Mouse (Mus musculus) inflammation-experienced regulatory T-cells, adult 6 months (primary cell): ENCODE measurements around the gene Tuba1b. TPM values are rescaled to one million over a fixed set of nuclear protein-coding genes. Genes with fewer than 3 reads are reported as not detected.
"Not testable (repeated sequence)": the region's sequence is repeated elsewhere in the genome, so short reads cannot be mapped to it uniquely, and the experiment has no call there.

Source experiments
- ATAC-seq: one replicate; pipeline ENCODE4 v1.8.0; 2017
- polyA plus RNA-seq, 3 experiments: library from polyadenylated mRNA; unstranded; fragments of 100-300 nt; shearing (Covaris generic); gene quantifications; one replicate each; pipeline ENCODE4 v1.2.1; 2017

The Tuba1b gene
- polyA plus RNA-seq, 3 experiments from 2014 or later, result 459 to 882 (median 544) TPM

DNA sequence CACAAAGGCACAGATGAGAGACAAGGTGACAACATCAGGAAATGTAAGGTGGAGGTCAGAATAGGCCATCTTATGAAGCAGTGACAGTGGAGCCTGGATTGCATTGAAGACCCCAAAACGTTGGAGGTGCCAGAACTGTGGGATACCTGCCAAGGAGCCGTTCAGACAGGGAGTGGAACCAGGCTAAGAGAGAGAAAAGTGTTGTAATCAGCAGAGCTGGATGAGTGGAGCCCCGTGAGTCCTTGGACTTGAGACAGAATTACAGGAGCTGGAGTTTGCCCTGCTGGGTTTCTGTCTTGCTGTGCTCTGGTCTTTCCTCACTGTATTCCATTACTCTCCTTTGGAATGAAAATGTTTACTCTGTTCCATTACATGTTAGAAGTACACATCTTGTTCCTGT is 11.8 kb downstream of the Tuba1b start:
- no peak for ATAC-seq

DNA sequence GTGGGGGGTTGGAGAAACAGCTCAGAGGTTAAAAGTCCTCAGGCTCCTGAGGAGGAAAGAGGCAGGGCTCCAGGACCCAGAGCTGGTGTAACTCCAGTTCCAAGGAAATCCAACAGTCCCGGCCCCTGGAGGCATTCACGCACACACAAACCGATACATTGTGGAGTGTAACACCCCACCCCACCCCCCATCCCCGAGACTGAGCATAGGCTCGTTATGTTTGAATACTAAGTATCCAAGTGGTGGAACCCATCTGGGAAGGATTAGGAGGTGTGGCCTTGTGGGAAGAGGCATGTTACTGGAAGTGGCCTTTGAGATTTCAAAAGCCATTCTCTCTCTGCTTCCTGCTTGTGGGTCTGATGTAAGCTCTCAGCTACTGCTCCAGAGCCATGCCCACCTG is 12.9 kb downstream of the Tuba1b start:
- ATAC-seq, result no peak

DNA sequence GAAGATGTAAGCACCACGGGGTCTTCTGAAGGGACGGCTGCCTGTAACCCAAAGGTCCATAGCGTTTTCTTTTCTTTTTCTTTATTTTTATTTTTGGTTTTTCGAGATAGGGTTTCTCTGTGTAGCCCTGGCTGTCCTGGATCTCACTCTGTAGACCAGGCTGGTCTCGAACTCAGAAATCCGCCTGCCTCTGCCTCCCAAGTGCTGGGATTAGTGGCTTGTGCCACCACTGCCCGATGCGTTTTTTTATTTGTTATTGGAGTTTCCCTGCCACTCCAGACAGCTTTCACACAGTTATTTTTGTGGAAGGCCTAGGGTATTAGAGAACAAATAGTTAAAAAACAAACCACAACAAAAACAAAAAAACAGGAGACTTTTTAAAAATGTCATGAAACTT is 15.9 kb downstream of the Tuba1b start:
- not testable (repeated sequence) for ATAC-seq

DNA sequence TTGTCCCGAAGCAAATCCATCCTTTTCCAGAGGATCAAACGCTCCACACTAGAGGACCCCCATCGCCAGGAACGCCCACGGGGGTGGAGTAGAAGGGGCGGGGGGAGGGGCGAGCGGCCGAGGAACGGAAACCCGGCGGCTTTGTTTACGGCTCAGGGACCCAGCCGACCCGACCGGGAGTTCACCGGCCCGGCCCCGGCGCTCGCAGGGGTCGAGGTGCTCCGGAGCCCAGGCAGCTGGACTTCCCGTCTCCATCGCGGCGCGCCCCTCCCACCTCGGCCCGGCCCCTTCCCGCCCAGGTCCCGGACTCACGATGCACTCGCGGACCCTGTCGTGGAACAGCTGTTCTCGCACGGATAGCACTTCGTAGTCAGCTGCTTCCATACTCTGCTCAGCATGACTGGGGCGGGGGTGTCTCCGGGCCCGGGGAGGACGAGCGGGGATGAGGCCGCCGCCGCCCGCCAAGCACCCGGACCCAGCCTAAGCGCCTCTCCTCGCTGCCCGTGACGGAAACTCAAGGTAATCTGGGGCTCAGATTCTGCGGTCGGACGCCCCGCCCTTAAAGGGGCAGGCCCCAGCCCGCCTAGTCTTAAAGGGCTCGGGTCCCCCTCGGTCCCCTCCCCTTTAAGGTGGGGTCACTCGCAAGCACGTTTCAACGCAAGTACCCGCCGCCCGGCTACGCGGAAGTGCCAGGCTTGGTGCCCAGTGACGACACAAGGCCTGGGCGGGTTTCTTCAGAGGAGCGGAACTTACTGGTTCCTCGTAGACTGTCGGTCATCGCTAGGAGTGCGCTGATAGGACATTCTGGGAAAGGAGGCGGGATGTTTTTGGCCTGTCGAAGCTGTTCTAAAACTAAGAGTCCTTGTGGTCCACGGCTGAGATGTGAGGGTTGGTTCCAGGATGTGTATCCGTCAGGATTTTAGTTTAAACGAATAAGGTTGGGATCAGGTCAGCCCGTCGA is 16.5 kb downstream of the Tuba1b start, which contains the start of gene Lmbr1l:
Gene Lmbr1l, minus strand, starts transcription at position 694 of the 961 bp plus-strand sequence.
- ATAC-seq, result peak; percentile 97

DNA sequence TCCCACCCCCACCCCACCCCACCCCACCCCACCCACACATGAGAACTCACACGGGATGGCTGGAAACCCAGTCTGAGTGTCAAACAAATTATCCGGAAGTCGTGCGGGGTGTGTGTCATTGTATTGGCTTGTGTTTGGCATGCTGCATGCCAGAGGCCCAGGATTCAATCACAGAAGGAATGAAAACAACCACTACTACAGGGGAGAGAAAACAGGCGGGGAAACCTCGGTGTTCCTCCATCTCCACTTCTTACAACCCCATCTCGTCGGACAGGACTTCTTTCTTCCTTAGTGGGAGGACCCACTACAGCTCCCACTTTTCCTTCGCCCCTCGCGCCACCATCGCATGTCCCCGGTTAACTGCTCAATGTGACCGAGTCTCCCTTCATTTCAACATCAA is 17.3 kb downstream of the Tuba1b start:
- ATAC-seq, result no peak

DNA sequence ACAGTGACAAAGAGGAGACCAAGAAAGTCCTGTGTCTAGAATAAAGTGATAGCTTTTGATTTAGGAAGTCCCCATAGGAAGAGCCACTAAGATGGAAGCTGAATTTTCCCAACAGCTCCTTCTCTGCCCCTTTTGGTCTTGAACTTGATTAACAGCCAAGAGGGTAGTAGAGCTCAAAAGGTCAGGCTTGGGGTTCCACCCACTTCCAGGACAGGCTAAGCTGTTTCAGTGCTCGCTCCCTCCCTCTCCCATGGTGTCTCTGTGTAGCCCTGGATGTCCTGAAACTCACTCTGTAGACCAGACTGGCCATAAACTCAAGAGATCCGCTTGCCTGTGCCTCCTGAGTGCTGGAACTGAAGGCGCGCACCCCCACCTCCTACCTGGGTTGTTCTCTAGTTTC is 18.3 kb downstream of the Tuba1b start:
- no peak for ATAC-seq

DNA sequence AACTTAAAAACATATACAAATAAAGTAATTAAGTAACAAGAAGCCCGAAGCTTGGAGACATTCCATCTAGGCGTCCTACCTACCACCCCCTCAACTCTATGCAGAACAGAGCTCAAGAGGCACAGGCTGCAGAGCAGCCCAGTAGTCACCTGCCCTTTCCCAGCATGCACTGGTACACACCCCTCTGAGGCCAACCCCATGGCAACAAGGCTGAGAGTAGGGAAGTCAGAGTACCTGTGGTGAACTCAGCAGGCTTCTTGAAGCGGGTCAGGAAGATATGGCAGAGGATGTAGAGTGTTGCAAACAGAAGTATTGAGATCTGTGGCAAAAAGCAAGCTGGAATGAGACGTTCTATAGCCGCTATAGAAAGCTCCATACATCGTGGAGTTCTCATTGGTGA is 19.5 kb downstream of the Tuba1b start:
- no peak for ATAC-seq

DNA sequence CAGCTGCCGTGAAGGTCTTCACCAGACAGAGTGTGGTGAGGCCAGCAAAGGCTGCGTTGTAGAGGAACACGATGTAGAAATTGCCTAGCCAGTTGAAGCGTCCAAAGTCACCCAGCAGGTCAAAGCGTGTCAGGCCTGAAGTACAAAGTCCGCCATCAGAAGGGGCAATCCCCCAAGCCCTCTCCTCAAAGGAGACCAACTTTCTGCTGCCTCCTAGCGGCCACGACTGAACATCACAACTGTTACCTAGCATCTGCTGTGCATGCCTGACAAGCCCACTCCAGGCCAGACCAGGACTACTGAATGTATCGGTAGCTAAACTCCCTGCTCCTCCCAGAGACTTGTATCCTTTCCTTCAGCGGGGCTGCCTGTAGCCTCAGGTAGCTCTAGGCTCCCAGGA is 29.7 kb downstream of the Tuba1b start:
- no peak for ATAC-seq

DNA sequence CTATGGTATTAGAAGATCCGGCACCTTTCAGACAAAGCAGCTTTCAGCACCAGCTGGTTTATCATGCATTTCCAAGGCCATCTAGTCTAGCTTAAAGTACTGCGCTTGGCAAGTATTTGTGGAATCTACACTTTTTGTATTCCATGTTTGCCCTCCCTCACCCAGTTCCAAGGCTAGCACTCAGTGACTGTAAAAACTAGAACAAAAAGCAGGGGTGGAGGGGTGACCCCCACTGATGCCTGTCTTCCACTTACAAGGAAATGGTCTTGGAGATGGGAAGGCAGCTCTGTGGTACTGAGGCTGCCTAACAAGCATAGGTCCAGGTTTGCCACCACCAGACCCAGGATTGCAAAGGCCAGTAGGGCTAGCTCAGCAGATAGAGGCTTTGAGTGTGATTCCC is 31.8 kb downstream of the Tuba1b start:
- ATAC-seq, result no peak

DNA sequence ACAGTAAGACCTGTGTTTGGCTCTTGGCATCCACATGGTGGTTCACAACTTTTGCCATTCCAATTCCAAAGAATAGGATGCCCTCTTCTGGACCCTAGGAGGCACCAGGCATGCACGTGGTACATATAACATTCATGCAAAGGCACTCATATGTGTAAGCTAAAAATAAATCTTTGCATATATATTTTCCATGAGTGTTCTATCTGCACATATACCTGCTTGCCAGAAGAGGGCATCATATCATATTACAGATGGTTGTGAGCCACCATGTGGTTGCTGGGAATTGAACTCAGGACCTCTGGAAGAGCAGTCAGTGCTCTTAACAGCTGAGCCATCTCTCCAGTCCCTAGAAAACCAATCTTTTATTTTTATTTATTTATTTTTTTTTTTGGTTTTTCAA is 32.8 kb downstream of the Tuba1b start:
- ATAC-seq, result no peak

DNA sequence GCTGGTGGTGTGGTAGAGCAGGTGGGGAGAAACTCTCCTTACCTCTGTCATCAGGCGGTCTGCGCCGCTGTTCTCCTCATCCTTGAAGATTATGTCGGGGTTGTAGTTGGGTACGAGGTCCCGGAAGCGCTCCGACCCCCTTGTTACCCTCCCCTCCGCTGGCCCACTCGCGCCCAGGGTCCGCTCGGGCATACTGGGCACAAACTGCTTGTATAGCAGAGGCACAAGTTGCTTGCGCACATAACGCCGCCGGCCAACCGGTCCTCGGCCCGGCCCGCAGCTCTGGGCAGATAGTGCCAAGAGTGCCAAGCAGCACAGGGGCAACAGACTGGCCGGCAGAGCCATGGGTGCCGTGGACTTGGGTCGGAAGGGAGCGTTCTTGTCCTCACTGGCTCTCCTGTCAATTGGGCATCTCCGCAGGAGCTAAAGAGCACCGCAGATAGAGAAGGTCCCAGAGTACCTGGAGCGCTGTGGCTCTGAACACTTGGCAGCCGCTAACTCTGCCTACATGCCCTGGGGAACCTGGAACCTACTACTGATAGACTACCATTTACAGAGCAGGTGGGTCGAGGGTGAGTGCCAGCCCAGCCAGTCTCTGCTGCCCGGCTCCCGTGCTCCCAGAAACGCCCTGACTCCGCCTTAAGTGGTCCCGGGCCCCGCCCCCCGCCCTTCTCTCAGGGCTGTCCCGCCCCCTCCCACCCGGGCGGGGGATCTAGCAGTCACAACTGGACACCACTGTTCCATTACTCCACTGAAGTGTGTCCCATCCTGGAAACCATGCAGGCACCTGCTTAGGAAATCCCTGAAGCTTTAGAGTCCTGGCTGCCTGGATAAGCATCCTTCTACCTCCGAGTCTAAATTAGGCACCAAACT is 36.2 kb downstream of the Tuba1b start, which contains the start of gene Dhh:
Gene Dhh, minus strand, starts transcription at position 613 of the 873 bp plus-strand sequence.
- no peak for ATAC-seq

DNA sequence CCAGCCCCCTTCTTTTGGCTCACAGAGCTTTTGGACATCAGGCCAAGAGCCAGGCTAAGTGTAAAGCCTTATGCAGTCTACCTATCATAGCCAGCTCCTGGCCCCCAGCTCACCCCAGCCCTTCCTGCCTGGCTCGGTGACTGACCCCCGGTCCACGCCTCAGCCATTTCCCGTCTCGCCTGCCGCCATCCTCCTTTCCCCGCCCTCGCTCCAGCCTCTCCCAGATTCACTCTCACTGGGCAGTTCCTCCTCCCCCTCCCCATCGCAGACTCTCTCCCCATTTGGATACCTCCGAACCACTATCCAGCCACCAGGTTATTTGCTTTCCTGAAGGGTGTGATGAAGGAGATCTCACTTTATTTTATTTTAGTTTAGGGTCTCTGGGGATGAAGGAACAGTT is 36.9 kb downstream of the Tuba1b start:
- no peak for ATAC-seq

DNA sequence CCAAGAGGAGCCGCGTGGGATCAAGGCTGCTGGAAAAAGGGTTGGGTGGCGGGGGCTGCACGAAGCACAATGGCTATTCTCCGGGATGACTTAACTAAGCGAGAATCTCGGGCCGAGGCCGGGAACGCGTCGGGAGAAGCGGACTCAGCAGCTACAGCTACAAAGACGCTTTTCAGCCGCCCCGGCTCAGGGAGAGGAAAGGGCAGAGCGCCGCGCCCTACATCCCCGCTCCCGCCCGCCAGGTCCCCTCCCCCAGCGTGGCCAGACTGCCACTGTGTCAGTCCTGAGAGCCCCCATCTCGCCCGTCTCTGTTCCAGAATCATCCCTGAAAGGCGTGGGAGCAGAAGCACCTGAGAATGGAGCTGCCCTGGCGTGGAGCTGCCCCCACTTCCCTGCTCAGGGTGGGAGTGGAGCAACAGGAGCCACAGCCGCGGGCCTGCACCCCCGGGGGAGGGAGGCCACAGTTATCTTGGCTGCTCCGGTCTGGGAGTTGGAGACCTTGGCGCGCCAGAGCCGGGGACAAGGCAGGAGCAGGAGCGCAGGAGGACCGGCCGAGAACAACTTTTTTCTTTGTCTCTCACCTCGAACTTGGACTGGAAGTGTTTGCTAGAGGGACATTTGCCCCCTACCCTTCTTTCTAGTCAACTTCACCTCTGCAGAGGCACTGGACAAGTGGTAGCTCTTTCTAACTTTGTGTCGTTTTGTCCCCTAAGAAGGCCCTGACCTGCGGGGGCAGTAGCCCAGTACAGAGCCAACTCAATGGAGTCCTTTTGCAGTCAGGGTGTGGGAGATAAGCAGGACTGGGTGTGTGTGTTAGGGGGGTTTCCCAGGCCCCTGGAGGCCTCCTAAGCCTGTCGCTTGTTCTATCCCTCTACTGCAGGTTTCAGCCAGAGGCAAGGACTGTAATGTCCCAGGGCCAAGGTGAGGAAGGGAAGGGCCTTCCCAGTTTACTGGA is 38.5 kb downstream of the Tuba1b start:
- ATAC-seq, result no peak

DNA sequence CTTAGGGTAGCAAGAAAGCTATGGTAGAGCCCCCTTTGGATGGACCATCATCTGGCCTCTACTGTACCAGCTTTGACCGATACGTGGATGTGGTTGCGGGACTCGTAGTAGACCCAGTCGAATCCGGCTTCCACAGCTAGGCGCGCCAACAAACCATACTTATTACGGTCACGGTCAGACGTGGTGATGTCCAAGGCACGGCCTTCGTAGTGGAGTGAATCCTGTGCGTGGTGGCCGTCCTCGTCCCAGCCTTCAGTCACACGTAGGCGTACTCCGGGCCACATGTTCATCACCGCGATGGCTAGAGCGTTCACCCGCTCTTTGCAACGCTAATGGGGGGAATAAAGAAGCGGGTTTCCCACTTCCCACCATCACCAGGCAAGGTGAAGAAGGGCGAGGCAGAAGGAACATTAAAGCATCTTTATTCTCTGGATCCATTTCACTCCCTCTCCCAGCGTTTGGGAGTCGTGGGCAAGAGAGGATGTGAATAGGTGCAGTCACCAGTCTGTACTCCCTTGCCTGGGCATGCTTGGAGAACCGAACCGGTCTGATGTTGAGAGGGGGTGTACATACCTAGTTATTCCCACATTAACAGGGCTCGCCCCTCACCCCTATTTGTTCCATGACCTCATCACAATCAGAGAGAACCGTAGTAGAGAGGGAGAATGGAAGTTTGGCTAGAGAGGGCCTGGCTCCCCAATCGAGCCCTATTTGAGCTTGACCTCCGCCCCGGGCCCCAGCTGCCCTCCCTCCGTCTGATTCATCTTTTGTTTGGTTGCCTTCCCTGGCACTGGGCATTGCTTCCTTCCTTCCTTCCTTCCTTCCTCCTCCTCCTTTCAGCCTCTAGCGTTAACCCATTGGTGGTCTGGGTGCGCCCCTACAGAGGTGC is 39.4 kb downstream of the Tuba1b start:
- no peak for ATAC-seq

DNA sequence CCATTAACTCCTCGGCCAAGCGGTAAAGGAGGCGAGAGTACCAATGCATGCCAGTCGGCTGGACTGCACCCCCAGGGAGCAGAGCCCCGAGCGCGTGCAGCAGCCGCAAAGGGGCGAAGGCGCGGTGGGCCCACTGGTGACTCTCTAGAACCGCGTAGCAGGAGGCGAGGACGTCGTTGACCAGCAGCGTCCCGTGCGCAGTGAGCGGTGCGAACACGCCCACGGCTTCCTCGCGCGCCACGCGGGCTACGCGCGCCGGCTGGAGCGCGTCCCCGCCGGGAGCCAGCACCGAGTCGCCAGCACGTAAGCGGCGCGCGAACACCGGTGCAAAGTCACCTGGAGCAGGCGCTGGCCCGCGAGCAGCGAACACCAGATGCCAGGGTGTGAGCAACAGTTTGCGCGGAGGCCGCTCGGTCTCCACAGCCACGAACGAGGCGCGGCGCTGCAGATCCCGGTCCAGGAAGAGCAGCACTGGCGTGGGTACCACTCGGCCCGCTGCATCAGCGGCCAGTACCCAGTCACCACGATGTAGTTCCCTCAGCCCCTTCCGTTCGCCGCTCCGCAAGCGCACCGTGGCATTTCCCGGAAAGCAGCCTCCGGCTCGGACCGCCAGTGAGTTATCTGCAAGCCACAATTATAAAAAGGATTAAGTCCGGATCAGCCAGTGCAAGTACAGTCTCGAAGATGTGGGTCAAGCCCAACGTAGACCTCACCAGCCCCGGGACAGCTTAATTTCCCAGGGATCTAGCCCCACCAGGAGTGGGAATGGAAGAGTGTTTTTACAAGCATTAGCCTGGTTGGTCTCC is 40.2 kb downstream of the Tuba1b start, which contains the start of gene Rhebl1:
Gene Rhebl1, minus strand, starts transcription at position 601 of the 806 bp plus-strand sequence.
- ATAC-seq, result peak; percentile 24

DNA sequence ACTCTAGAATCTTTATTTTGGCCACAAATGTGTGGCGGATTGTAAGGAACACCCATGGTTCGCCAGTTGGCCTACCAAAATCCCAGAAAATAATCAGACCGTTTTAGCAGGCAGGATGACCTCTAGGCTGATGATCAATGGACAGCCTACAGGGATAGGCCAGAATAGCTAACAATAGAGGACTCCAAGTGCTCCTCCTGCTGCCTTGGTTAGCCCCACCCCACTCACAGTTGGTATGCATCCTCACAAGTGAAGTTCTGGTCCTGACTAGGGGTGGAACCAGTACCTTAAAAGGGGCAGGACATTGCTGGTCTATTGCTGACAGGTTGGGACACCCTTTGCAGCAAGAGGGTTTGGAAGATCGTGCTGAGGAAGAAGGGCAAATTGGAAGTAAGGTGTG is 41.3 kb downstream of the Tuba1b start:
- ATAC-seq, result no peak

DNA sequence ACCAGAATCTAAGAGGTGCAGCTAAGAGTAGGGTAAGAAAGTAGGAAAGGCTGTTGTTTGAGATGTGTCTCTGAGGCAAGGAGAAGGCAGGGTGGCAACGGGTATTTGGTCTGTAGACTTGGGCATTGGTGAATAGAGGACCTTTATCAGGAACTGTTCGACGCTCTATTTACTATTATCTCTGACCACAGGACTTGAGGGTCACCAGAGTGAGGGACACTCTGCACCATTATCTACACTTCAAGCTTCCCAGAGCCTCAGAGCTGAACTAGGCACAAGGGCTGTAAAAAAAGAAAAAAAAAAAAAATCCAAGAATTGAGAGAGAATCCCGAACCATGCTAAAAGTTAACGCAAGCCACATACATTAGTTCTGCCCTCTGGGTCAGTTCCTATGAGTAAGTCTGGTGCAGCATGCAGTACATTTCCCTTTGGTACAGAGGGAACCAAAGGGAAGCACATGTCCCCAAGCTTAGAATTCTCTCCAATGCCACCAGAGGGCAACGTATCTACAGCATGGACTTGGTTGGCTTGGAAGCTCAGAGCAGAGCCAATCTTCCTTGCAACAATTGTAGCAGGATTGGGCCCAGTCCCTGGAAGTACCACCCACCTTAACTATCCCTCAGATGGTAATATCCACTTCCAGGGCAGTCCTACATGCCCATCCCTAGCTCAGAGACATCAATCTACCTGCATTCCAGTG is 42.3 kb downstream of the Tuba1b start:
- ATAC-seq, result peak; percentile 79

DNA sequence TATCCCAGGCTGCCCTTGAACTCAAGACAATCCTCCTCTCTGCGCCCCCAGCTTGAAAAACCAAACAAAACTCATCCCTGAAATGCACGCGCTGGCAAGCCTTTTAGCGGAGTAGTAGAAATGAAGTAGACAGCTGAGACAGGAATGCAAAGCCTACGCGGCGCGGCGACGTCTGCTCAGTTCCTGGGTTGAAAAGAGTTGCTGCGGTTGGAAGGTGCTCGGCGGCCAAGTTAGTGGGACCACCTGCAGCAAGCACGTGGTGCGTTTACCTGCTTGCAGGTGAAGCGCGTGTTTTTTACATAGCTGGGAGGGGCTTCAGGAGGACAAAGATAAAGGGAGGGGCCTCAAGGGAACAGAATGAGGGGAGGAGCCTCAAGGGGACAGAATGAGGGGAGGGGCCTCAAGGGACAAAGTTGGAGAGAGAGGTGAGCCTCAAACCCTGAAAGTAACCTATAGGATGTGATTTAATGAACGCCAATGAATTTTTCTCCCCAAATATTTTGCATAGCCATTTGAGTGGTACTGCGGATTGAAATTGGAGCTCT is 43.1 kb downstream of the Tuba1b start:
- no peak for ATAC-seq

DNA sequence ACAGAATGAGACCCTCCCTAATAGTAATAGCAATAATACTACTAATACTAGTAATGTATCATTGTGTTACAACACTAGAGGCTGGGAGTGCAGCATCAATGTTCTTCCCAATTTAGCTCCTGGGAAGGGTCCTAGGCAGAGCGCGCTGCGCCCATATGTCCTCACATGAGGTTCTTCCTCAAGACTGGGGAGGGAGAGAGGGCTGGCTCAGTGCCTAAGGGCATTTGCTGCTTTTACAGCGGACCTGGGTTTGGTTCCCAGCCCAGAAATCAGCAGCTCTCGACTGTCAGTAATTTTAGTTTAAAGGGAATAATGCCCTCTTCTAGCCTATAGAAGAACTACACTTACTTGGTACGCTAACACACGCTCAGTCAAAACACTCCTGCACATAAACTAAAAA is 46.8 kb downstream of the Tuba1b start:
- ATAC-seq, result no peak
